Mouse (Mus musculus) MEL (cell line): ENCODE data around the gene Rtcb.

Experiments
- TBP ChIP-seq: IDR thresholded peaks from 2 replicates; pipeline ENCODE4 v1.8.0; 2011; ENCODE audit warnings: low read depth, low read length, improper control_type of control experiment
- ZNF384 ChIP-seq: IDR thresholded peaks from 2 replicates; pipeline ENCODE4 v1.6.1; 2012; ENCODE audit warnings: low read depth, mild to moderate bottlenecking, inconsistent platforms, low read length, improper control_type of control experiment

DNA sequence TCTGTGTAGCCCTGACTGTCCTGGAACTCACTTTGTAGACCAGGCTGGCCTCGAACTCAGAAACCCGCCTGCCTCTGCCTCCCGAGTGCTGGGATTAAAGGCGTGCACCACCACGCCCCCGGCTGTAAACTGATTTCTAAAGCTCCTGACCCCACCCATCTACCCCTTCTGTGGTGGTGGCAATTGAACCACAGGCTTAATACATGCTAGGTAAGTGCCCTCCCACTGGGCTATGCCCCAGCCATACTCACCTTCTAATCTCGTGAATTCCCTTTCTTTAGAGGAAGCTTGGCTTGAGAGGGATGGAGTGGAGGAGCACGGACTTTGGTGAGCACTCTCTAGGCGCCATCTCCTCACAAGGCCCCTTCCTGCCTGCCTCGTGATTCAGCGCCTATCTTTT is 27.7 kb downstream of the Rtcb start:
- TF ChIP-seq TBP (no peak), ZNF384 (no peak)
